Mouse (Mus musculus) G1E (cell line): Measurements from ENCODE around the gene Vmn2r2. TPM values are rescaled to one million over a fixed set of nuclear protein-coding genes. Genes with fewer than 3 reads are reported as not detected.

ENCODE experiments used
- ATAC-seq: 2 replicates; pipeline ENCODE4 v1.8.0; 2016; ENCODE audit warnings: mild to moderate bottlenecking; ENCODE audit not compliant: insufficient number of reproducible peaks, poor library complexity, low FRiP score, severe bottlenecking; ENCODE audit errors: extremely low read depth
- DNase-seq: peaks from one replicate; pipeline ENCODE4 v3.0.0; 2012; ENCODE audit warnings: low spot score
- H3K27me3 ChIP-seq: 2 replicates; pipeline ENCODE4 v1.6.1; 2012; ENCODE audit warnings: mild to moderate bottlenecking, low read length, inconsistent platforms; ENCODE audit not compliant: insufficient read depth
- H3K36me3 ChIP-seq: replicated peaks from 2 replicates; pipeline ENCODE3; 2012; ENCODE audit warnings: mild to moderate bottlenecking, inconsistent platforms
- H3K4me1 ChIP-seq: 2 replicates; pipeline ENCODE4 v1.6.1; 2012; ENCODE audit warnings: low read depth, low read length, inconsistent platforms, mixed read lengths; ENCODE audit not compliant: insufficient read depth
- H3K4me3 ChIP-seq: 2 replicates; pipeline ENCODE4 v1.5.1; 2012; ENCODE audit warnings: low read depth, mild to moderate bottlenecking, inconsistent platforms, low read length, moderate library complexity, mixed read lengths
- H3K9me3 ChIP-seq: replicated peaks from 2 replicates; pipeline ENCODE4 v1.6.1; 2012; ENCODE audit warnings: inconsistent platforms
- CTCF ChIP-seq: IDR thresholded peaks from 2 replicates; pipeline ENCODE4 v1.5.1; 2012; ENCODE audit warnings: low read depth, low read length, inconsistent platforms, mixed read lengths
- GATA1 ChIP-seq: IDR thresholded peaks from 2 replicates; pipeline ENCODE4 v1.6.1; 2012; ENCODE audit warnings: borderline replicate concordance, low read length, inconsistent platforms, mixed read lengths
- GATA2 ChIP-seq: IDR thresholded peaks from 2 replicates; pipeline ENCODE4 v1.6.1; 2012; ENCODE audit warnings: low read depth, low read length, inconsistent platforms, borderline replicate concordance
- POLR2AphosphoS5 ChIP-seq: IDR thresholded peaks from 2 replicates; pipeline ENCODE4 v1.6.1; 2012; ENCODE audit warnings: low read depth, low read length, inconsistent platforms; ENCODE audit not compliant: insufficient replicate concordance
- TAL1 ChIP-seq: conservative IDR thresholded peaks from 2 replicates; pipeline ENCODE4 v1.6.1; 2012; ENCODE audit warnings: low read depth, low read length, inconsistent platforms, mixed read lengths
- polyA plus RNA-seq: library from polyadenylated mRNA; stranded (reverse); fragments of >175 nt; gene quantifications from 2 replicates; pipeline ENCODE4 v1.2.3, GENCODE M21; 2012
- total RNA-seq, 2 experiments: library from RNA; stranded (forward) in 1 of 2; stranded (reverse) in 1 of 2; fragments of 200-1000 nt in 1 of 2; fragments of >200 nt in 1 of 2; fragmentation: Nextera tagmentation in 1 of 2; gene quantifications; 2 replicates each; pipeline ENCODE4 v1.2.3; 2014 to 2017

The Vmn2r2 gene
- total RNA-seq (2014; fragmentation: Nextera tagmentation) (not detected in 2 replicates), total RNA-seq (2017) (under 0.01 and 0.06 TPM in 2 replicates), polyA plus RNA-seq (not detected in 2 replicates)

DNA sequence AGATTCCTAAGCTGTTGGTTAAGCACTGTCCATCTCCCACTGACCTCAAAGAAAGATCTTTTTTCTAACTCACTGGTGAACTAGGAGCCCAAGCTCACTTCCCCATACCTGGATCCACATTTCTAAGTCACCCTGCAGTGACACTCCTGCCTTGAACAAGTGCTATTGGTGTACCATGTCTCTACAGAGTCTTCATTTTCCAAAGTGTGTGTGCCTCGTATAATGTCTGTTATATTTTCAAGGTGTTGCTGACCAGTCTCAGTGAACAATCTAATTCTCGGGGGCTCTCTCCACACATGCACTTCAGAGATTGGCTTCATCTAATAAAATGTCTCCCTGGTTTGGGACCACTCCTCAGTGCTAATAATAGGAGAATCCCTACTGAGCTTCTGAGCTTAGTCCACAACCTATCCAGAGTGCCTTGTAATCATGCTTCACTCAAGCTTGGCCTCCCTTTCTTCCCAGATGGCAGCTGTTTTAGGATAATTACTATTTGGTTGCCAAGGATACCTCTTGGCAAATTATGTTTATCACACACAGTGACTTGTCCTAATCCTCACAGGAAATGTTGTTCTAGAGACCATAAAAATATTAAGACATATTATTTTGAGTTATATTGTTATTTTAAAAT, at the start of gene Vmn2r2:
Gene Vmn2r2 (minus strand): TSS at position 51 of the 631 bp plus-strand sequence.
- no peak for ATAC-seq

DNA sequence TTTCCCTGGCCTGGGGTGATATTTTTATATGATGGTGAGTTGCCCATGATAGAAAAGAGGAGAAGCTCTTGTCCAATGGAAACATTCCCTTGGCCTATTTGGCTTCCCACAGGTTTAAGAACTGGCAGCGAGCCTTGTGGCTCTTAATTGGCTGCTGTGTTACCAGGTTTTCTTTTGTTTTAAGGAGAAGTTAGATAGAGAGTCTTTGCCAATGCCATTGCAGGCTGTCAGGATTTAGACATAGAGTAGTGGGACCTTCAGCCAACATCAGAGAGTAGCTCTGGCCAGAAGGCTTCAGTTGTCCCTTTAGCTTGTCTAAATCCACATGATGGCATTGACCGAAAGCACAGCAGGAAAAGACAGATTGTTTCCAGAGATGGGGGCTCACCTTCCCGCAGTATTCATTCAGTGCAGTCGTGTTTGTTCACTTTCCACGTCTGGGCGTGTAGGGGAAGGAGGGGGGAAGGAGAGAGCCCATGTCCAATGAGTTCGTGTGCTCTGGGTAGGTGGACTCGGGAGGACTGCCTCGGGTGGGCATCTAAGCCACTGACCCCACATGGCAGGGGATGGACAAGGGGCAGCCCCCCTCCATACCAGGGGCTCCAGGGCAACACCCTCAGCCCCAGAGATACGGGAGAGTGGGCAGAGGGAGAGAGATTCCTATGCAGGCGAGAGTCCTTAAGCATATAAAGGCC, 28.2 kb downstream of the Vmn2r2 start:
- Histone ChIP-seq H3K9me3 (no peaks in the 10 kb centered on the region), H3K4me3 (no peak overlapping the region), H3K27me3 (no peaks in the 10 kb centered on the region), H3K36me3 (no peaks in the 10 kb centered on the region), H3K4me1 (no peaks in the 10 kb centered on the region)
- DNase-seq (no peak), ATAC-seq (no peak)
- TF ChIP-seq TAL1 (no peak), GATA1 (no peak), GATA2 (no peak), POLR2AphosphoS5 (no peak), CTCF (no peak)

More for the DNA sequence above, at the start of gene Vmn2r2:
- H3K4me1 ChIP-seq: no peaks in the 10 kb centered on the region
- TF ChIP-seq GATA1: no peak
- TF ChIP-seq TAL1: no peak
- TF ChIP-seq CTCF: no peak
- TF ChIP-seq POLR2AphosphoS5: no peak
- no peak for TF ChIP-seq GATA2
- no peak for DNase-seq
- H3K27me3 ChIP-seq: no peaks in the 10 kb centered on the region; the same call in 1 of the 2 replicates
- H3K4me3 ChIP-seq: no peak within 1 kb of the TSS
- no peaks in the 10 kb centered on the region for H3K36me3 ChIP-seq
- H3K9me3 ChIP-seq: no peaks in the 10 kb centered on the region

DNA sequence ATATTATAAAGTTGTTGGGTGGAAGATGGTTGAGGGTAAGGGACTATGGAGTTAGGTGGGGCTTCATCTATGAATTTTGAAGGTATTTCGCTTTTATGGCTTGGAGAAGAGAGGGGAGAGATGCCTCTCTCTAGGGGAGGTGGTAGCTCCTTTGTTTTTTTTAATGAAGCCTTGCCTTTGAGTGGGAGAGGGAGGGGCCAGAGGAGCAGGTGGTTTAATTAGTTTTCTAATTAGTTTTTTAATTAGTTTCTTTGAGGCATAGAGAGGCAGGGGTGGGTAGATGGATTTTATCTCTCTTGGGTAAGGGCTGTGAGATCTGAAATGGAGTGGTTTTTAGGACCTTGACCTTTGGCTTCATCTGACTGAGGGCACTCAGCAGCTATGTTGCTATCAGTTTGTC, 29.0 kb downstream of the Vmn2r2 start:
- no peak for TF ChIP-seq CTCF
- no peak for TF ChIP-seq TAL1
- TF ChIP-seq GATA1: no peak
- Histone ChIP-seq H3K27me3 (no peaks in the 10 kb centered on the region), H3K4me3 (no peak overlapping the region), H3K4me1 (no peaks in the 10 kb centered on the region), H3K36me3 (no peaks in the 10 kb centered on the region), H3K9me3 (no peaks in the 10 kb centered on the region)
- DNase-seq (no peak), ATAC-seq (no peak)

DNA sequence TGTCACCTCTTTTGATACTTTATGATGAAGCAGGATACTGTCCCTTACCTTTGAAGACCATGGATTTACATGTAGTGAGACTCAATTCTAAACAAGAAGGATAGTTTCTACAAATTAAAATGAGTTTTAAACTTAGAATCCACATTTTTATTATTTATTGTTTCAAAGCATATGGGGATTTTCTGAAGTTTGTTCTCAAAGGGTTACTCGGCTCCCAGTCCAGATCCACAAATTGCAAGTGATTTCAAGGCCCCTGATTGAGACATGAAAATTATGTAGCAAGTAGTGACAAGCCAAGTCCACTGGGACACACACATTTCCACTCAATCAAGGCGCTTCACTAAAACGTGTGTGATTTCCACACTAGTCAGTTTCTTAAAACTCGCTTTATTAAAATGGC, 60.5 kb downstream of the Vmn2r2 start, which contains the start of gene Vmn2r1:
Gene Vmn2r1 (plus strand): TSS at position 301 of the 400 bp plus-strand sequence.
- Histone ChIP-seq H3K4me3 (no peak within 1 kb of the TSS), H3K27me3 (0 out of 2 replicates have a peak, but pooled peaks cover 3% of the 10 kb centered on the region), H3K4me1 (no peaks in the 10 kb centered on the region), H3K9me3 (no peaks in the 10 kb centered on the region), H3K36me3 (no peaks in the 10 kb centered on the region)
- ATAC-seq (no peak), DNase-seq (no peak)
- TF ChIP-seq POLR2AphosphoS5 (no peak), CTCF (no peak), GATA1 (no peak), TAL1 (no peak), GATA2 (no peak)

Other genes with a start within 250 kb of the Vmn2r2 start
- not detected in 2 replicates for gene Plch1, start 242.5 kb downstream of the Vmn2r2 start, total RNA-seq (2014; fragmentation: Nextera tagmentation)
- 0.35 and 0.38 TPM in 2 replicates for gene Plch1, start 242.5 kb downstream of the Vmn2r2 start, total RNA-seq (2017)
- not detected in 2 replicates for gene Plch1, start 242.5 kb downstream of the Vmn2r2 start, polyA plus RNA-seq
- gene E130311K13Rik, start 212.5 kb downstream of the Vmn2r2 start, total RNA-seq (2014; fragmentation: Nextera tagmentation): 8.0 and 9.2 TPM in 2 replicates
- 17.5 and 20.4 TPM in 2 replicates for gene E130311K13Rik, start 212.5 kb downstream of the Vmn2r2 start, total RNA-seq (2017)
- 4.6 TPM in 2 replicates for gene E130311K13Rik, start 212.5 kb downstream of the Vmn2r2 start, polyA plus RNA-seq
- gene Slc33a1, start 177.2 kb downstream of the Vmn2r2 start, total RNA-seq (2014; fragmentation: Nextera tagmentation): 24.5 and 27.5 TPM in 2 replicates
- 24.1 and 26.5 TPM in 2 replicates for gene Slc33a1, start 177.2 kb downstream of the Vmn2r2 start, total RNA-seq (2017)
- gene Slc33a1, start 177.2 kb downstream of the Vmn2r2 start, polyA plus RNA-seq: 15.3 and 16.4 TPM in 2 replicates
- 67.0 and 83.8 TPM in 2 replicates for gene Gmps, start 165.8 kb downstream of the Vmn2r2 start, total RNA-seq (2014; fragmentation: Nextera tagmentation)
- 59.8 and 66.6 TPM in 2 replicates for gene Gmps, start 165.8 kb downstream of the Vmn2r2 start, total RNA-seq (2017)
- 3.6 and 4.4 TPM in 2 replicates for gene Gmps, start 165.8 kb downstream of the Vmn2r2 start, polyA plus RNA-seq
- gene Vmn2r1, start 60.4 kb downstream of the Vmn2r2 start, total RNA-seq (2014; fragmentation: Nextera tagmentation): 0.30 TPM in 1 of 2 replicates, not detected in the other
- gene Vmn2r1, start 60.4 kb downstream of the Vmn2r2 start, total RNA-seq (2017): 0.12 and 0.16 TPM in 2 replicates
- not detected in 2 replicates for gene Vmn2r1, start 60.4 kb downstream of the Vmn2r2 start, polyA plus RNA-seq
- gene Vmn2r3, start 147.8 kb upstream of the Vmn2r2 start, total RNA-seq (2014; fragmentation: Nextera tagmentation): not detected in 2 replicates
- 0.12 and 0.22 TPM in 2 replicates for gene Vmn2r3, start 147.8 kb upstream of the Vmn2r2 start, total RNA-seq (2017)
- not detected in 2 replicates for gene Vmn2r3, start 147.8 kb upstream of the Vmn2r2 start, polyA plus RNA-seq